26 mouse cellular contexts compared by ENCODE assay signal in genomic region chr9:22340331-22340730, GRCm38 (mm10).
"Had no signal": no experiment of that assay in that cellular context is flagged by ENCODE, and none has a peak within 500 bp of the region (broad histone marks: within the 10 kb centered on the region; RNA-seq: fewer than 3 reads in every experiment).

No protein-coding gene starts in this region.

- H3K4me3 ChIP-seq: gastrocnemius, adult 2 months; heart, embryonic 10.5 days; heart, embryonic 12.5 days; hindbrain, embryonic 10.5 days; hindbrain, embryonic 12.5 days; kidney, embryonic 15.5 days; limb, embryonic 13.5 days; limb, embryonic 15.5 days had no signal

- H3K27ac ChIP-seq: gastrocnemius, adult 2 months; heart, embryonic 10.5 days; hindbrain, embryonic 10.5 days; hindbrain, embryonic 12.5 days; hindbrain, embryonic 14.5 days; kidney, embryonic 15.5 days; kidney, postnatal 0 days; limb, embryonic 13.5 days; limb, embryonic 15.5 days had no signal

- DNase-seq: gastrocnemius, adult 2 months; gastrocnemius, postnatal 10 days; gastrocnemius, postnatal 25 days; heart, adult 18-20 months; heart, postnatal 10 days; heart, postnatal 4 days; kidney, adult 11 months; kidney, adult 2 months; kidney, adult 9 months; kidney, postnatal 14 days; kidney, postnatal 36 days; layer of hippocampus, adult 9-11 months; layer of hippocampus, postnatal 36 days; left cerebral cortex, postnatal 4 days had no signal

- H3K4me1 ChIP-seq: heart, embryonic 10.5 days; heart, embryonic 12.5 days; hindbrain, embryonic 10.5 days; hindbrain, embryonic 12.5 days; kidney, embryonic 15.5 days; limb, embryonic 13.5 days; limb, embryonic 15.5 days had no signal

- ATAC-seq: hindbrain, embryonic 16.5 days; inflammation-experienced regulatory T-cells, adult 6 months; intestine, embryonic 16.5 days had no signal

- H3K9me3 ChIP-seq: heart, embryonic 10.5 days; heart, embryonic 12.5 days; hindbrain, embryonic 10.5 days; hindbrain, embryonic 12.5 days; kidney, embryonic 15.5 days; limb, embryonic 13.5 days; limb, embryonic 15.5 days had no signal

- H3K4me2 ChIP-seq: heart, embryonic 12.5 days; hindbrain, embryonic 12.5 days; hindbrain, embryonic 14.5 days; kidney, embryonic 15.5 days; limb, embryonic 13.5 days; limb, embryonic 15.5 days had no signal

- H3K9ac ChIP-seq: heart, embryonic 12.5 days; hindbrain, embryonic 12.5 days; hindbrain, embryonic 14.5 days; kidney, embryonic 15.5 days; limb, embryonic 13.5 days; limb, embryonic 15.5 days had no signal

- H3K27me3 ChIP-seq: heart, embryonic 12.5 days; hindbrain, embryonic 12.5 days; kidney, embryonic 15.5 days; limb, embryonic 13.5 days; limb, embryonic 15.5 days had no signal
